Mouse (Mus musculus) lung, postnatal 0 days (tissue): Measurements from ENCODE around the gene Ftcd.

ENCODE experiments used
- CTCF ChIP-seq: IDR thresholded peaks from 2 replicates; pipeline ENCODE4 v1.5.1; 2016; ENCODE audit warnings: antibody characterized with exemption, mild to moderate bottlenecking
- EP300 ChIP-seq: IDR thresholded peaks from 2 replicates; pipeline ENCODE4 v1.6.1; 2016; ENCODE audit warnings: antibody characterized with exemption, mild to moderate bottlenecking, control low read depth

DNA sequence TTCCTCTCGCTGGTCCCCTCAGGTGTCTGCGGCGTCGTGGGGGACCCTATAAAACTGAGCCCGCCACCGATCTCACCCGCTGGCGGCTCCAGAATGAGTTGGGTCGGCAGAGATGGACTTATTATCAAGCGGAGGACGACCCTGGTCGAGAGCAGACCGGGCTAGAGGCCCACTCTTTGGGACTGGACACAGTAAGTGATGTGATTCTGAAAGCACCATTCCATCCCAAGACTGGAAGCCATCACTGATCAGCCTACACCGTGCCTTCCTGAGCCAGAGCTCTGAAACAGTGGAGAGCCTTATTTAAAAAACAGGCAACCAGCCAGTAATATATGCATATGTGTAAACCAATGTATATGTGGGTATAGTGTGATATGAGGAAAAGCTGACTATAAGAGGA lies 43.6 kb upstream of the Ftcd start:
- no peak for TF ChIP-seq CTCF
- no peak for TF ChIP-seq EP300
